8 mouse cellular contexts compared by ENCODE assay signal in the genomic region with DNA sequence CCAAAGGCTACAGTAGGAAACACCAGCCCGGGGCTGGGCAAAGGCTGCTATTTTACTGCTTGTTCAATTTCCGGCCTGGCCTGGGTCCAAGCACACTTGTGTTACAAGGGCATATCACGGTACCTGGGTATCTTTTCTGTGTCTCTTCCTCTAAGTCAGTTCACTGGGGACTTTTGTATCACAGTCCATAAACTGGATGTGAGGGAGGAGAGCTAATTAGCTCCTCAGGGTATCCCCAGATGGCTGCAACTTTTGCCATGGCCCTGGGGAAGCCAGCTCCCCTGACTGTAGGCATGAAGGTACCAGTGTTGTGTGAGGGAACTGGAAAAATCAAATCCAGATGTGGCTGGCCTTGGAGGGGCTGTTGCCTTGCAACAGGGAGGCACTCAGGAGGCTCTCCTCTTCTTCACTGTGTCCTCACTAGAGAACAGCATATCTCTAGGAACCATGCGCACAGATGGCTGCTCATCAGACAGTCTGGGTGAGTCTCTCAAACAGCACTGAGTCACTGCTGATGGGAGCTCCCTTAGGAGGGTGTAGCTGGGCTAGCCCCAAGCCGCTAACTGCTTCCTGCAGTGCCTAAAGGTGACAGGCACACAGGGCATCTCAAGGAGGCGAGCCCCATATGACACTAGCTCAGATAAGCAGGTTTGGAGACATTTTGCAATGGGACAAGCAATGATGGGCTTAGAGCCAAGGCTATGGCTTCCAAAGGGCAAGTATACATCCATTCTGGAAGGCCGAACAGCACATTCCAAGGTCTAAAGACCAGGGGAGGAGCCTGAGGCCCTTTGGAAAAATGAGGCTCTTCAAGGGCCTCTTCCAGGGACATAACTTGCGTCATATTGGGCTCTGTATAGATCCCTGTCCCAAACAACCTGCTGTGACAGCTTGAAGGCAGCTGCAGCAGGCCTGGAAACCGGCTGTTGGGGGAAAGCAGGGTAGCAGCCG. TPM values are rescaled to one million over a fixed set of nuclear protein-coding genes. Genes with fewer than 3 reads are reported as not detected.
DNase-seq lines count a peak whose midpoint lies in the region; ATAC-seq lines count a peak whose summit lies in the region.

No protein-coding gene starts in this region.

- no peaks in the 10 kb centered on the region for H3K36me3 ChIP-seq in hindbrain, embryonic 11.5 days (ENCODE audit: control insufficient read depth, insufficient read depth, low read length)
- H3K36me3 ChIP-seq in limb, embryonic 10.5 days, result peaks cover 17% of the 10 kb centered on the region
- H3K36me3 ChIP-seq in neural tube, embryonic 14.5 days (ENCODE audit: control insufficient read depth, insufficient read depth, low read length), result no peaks in the 10 kb centered on the region

- no peak overlapping the region for H3K4me3 ChIP-seq in hindbrain, embryonic 11.5 days (ENCODE audit: low read depth, low read length)
- peak overlapping the region; percentile 23 for H3K4me3 ChIP-seq in limb, embryonic 10.5 days
- H3K4me3 ChIP-seq in neural tube, embryonic 14.5 days (ENCODE audit: low read depth, low read length), result no peak overlapping the region

- intact Hi-C loops in left cerebral cortex, postnatal 14 days (cut with DNase I), result no loop called here

- no peak overlapping the region for H3K9ac ChIP-seq in hindbrain, embryonic 11.5 days (ENCODE audit: low read depth, low read length)
- no peak overlapping the region for H3K9ac ChIP-seq in neural tube, embryonic 14.5 days (replicated peaks; ENCODE audit: low read depth, low read length)

- WGBS in hindbrain, embryonic 11.5 days, result 66% methylated on average over 10 of the region's 10 CpGs
- WGBS in limb, embryonic 10.5 days, result 47% methylated on average over 10 of the region's 10 CpGs
- WGBS in neural tube, embryonic 14.5 days, result 52% methylated on average over 10 of the region's 10 CpGs

- DNase-seq in left cerebral cortex, postnatal 14 days (ENCODE audit: low spot score in 2 of 2), result peak; percentile 46 to 59
- no peak for DNase-seq in left cerebral cortex, adult 11 months (ENCODE audit: low spot score)
- peak; percentile 28 for DNase-seq in embryo, embryonic 9.5 days (ENCODE audit: extremely low spot score)
- peak; percentile 27 for DNase-seq in hindbrain, embryonic 11.5 days (ENCODE audit: low spot score)
- DNase-seq in limb, embryonic 10.5 days (ENCODE audit: low spot score), result peak; percentile 71
- DNase-seq in spleen, adult 12 weeks (ENCODE audit: low spot score), result no peak
- DNase-seq in frontal cortex, postnatal 10 days (ENCODE audit: low spot score in 2 of 2), result no peak

- H3K27me3 ChIP-seq in hindbrain, embryonic 11.5 days (ENCODE audit: control insufficient read depth, insufficient read depth, low read length), result no peaks in the 10 kb centered on the region
- no peaks in the 10 kb centered on the region for H3K27me3 ChIP-seq in limb, embryonic 10.5 days (ENCODE audit: low read depth, poor library complexity, severe bottlenecking)
- no peaks in the 10 kb centered on the region for H3K27me3 ChIP-seq in neural tube, embryonic 14.5 days (ENCODE audit: control insufficient read depth, insufficient read depth, low read length)

- no peak overlapping the region for H3K4me2 ChIP-seq in hindbrain, embryonic 11.5 days (replicated peaks; ENCODE audit: low read depth, low read length)
- no peak overlapping the region for H3K4me2 ChIP-seq in neural tube, embryonic 14.5 days (ENCODE audit: low read depth, low read length)

- peaks cover 13% of the 10 kb centered on the region for H3K4me1 ChIP-seq in hindbrain, embryonic 11.5 days (replicated peaks; ENCODE audit: control insufficient read depth, insufficient read depth, low read length)
- peaks cover 68% of the 10 kb centered on the region for H3K4me1 ChIP-seq in limb, embryonic 10.5 days
- H3K4me1 ChIP-seq in neural tube, embryonic 14.5 days (ENCODE audit: control insufficient read depth, insufficient read depth, low read length), result peaks cover 20% of the 10 kb centered on the region

- H3K9me3 ChIP-seq in hindbrain, embryonic 11.5 days (ENCODE audit: control insufficient read depth, low read length), result no peaks in the 10 kb centered on the region
- 0 out of 2 replicates have a peak, but pooled peaks cover 1% of the 10 kb centered on the region for H3K9me3 ChIP-seq in limb, embryonic 10.5 days (replicated peaks)
- no peaks in the 10 kb centered on the region for H3K9me3 ChIP-seq in neural tube, embryonic 14.5 days (ENCODE audit: control insufficient read depth, low read length)

- peak overlapping the region; percentile 51; the same call in 1 of the 2 replicates for H3K27ac ChIP-seq in hindbrain, embryonic 11.5 days (ENCODE audit: low read depth, low read length)
- H3K27ac ChIP-seq in limb, embryonic 10.5 days, result peak overlapping the region; percentile 91
- H3K27ac ChIP-seq in neural tube, embryonic 14.5 days (ENCODE audit: low read depth, low read length), result peak overlapping the region; percentile 66

- no peak for ATAC-seq in hindbrain, embryonic 11.5 days (ENCODE audit: low FRiP score)
- ATAC-seq in neural tube, embryonic 14.5 days (ENCODE audit: low read depth), result peak; percentile 58; the same call in 1 of the 2 replicates

RNA-seq across cellular contexts. Expression of gene Lrrc75a, which starts 23.7 kb away (rescaled TPM):
- 10 to 100 TPM; 16.4 to 16.8 TPM for total RNA-seq in left cerebral cortex, postnatal 14 days (2021)
- polyA plus RNA-seq in hindbrain, embryonic 11.5 days (2014; fragmentation: Nextera tagmentation; extraction: Ambion mirVana), result 16.2 and 16.7 TPM in 2 replicates
- 15.7 and 17.3 TPM in 2 replicates for polyA plus RNA-seq in limb, embryonic 10.5 days (2016; fragmentation: Nextera tagmentation; extraction: Ambion mirVana)
- 10.1 and 10.5 TPM in 2 replicates for polyA plus RNA-seq in neural tube, embryonic 14.5 days (2014; fragmentation: Nextera tagmentation; extraction: Ambion mirVana)

RNA-seq across cellular contexts. Expression of gene Mmgt2, which starts 23.8 kb away (rescaled TPM):
- 10 to 100 TPM; 23.4 to 24.2 TPM for total RNA-seq in left cerebral cortex, postnatal 14 days (2021)
- 38.8 and 43.5 TPM in 2 replicates for polyA plus RNA-seq in hindbrain, embryonic 11.5 days (2014; fragmentation: Nextera tagmentation; extraction: Ambion mirVana)
- 45.5 and 52.5 TPM in 2 replicates for polyA plus RNA-seq in limb, embryonic 10.5 days (2016; fragmentation: Nextera tagmentation; extraction: Ambion mirVana)
- polyA plus RNA-seq in neural tube, embryonic 14.5 days (2014; fragmentation: Nextera tagmentation; extraction: Ambion mirVana), result 25.9 and 27.4 TPM in 2 replicates

RNA-seq across cellular contexts. Expression of gene Trpv2, which starts 50.3 kb away (rescaled TPM):
- 10 to 100 TPM; 21.9 to 22.2 TPM for total RNA-seq in left cerebral cortex, postnatal 14 days (2021)
- polyA plus RNA-seq in hindbrain, embryonic 11.5 days (2014; fragmentation: Nextera tagmentation; extraction: Ambion mirVana), result 6.5 and 8.9 TPM in 2 replicates
- polyA plus RNA-seq in limb, embryonic 10.5 days (2016; fragmentation: Nextera tagmentation; extraction: Ambion mirVana), result 0.55 and 0.87 TPM in 2 replicates
- polyA plus RNA-seq in neural tube, embryonic 14.5 days (2014; fragmentation: Nextera tagmentation; extraction: Ambion mirVana), result 25.1 and 25.8 TPM in 2 replicates

Comparison
In these comparisons a context has a peak if more than half of its experiments do, and no peak if none do; other contexts are left out.
1. DNase-seq: peak in left cerebral cortex, postnatal 14 days (2 of 2), embryo, embryonic 9.5 days (single experiment), hindbrain, embryonic 11.5 days (single experiment) and limb, embryonic 10.5 days (single experiment); none in left cerebral cortex, adult 11 months (single experiment), spleen, adult 12 weeks (single experiment) and frontal cortex, postnatal 10 days (0 of 2).
2. Peak in every context shown above with its lines, with median percentiles within 50 percentile points of each other: H3K27ac ChIP-seq.